Mouse (Mus musculus) E14TG2a.4 (cell line): ENCODE data around the gene Mettl18.

Experiments
- CTCF ChIP-seq: conservative IDR thresholded peaks from 2 replicates; pipeline ENCODE4 v1.5.1; 2014; ENCODE audit warnings: low read length
- NANOG ChIP-seq: IDR thresholded peaks from 2 replicates; pipeline ENCODE4 v1.6.1; 2014; ENCODE audit warnings: borderline replicate concordance, low read length, mixed read lengths
- POU5F1 ChIP-seq: IDR thresholded peaks from 2 replicates; pipeline ENCODE4 v1.6.1; 2014; ENCODE audit warnings: low read length, borderline replicate concordance

DNA sequence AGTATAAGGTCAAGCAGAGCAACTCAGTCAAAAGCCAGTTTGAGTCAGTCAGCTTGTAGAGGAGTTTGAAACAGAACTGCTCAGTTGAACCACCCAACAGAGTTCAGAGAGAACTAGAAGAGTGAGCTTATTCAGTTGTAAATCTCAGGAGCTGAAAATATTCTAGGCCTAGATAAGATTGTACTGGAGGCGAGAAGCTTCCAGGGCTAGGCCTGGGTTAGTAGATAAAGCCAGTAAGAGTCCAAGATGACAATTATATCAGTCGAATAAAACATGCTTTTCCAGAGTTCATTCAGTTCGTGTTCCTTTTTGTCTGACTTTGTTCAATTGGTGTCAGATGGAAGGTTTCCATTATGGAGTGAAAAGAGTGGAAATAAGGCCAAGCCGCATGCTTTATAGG lies 31.0 kb downstream of the Mettl18 start:
- no peak for TF ChIP-seq CTCF
- no peak for TF ChIP-seq NANOG
- no peak for TF ChIP-seq POU5F1
